Mouse (Mus musculus): Measurements from ENCODE around the gene Trim7. TPM values are rescaled to one million over a fixed set of nuclear protein-coding genes. Genes with fewer than 3 reads are reported as not detected.

Gene Trim7
- polyA plus RNA-seq, 1 experiment from 2014 or later, result 4.8 TPM

DNA sequence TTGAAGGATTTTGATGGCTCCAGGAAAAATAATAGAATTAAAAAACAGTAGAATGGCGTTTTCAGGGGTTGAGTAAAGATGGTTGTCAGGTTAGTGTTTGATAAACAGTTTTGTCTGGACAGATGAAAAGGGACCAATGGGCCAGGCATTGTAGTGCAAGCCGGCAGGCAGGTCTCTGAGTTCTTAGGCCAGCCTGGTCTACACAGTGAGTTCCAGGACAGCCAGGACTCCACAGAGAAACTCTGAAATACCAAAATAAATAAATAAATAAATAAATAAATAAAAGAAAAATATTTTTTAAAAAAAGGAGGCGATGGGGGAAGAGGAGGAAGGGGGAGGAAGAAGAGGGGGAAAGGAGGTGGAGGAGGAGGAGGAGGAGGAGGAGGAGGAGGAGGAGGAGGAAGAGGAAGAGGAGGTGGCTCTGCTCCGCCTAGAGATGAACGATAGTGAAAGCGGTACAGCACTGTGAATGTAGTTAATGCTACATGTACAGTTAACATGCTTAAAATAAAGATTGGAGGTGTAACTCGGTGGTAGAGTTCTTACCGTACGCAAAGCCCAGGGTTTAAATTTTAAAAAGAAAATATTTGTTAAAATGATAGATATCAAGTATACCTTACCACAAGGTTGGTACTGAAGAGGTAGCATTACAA is 7.3 kb downstream of the Trim7 start:
- no peak for ATAC-seq (ENCODE audit: low FRiP score, low TSS enrichment)
- H3K4me3 ChIP-seq (ENCODE audit: low read length), result peak overlapping the region; percentile 80; the same call in 1 of the 2 replicates
- H3K4me1 ChIP-seq (ENCODE audit: insufficient read depth, low read length), result peaks cover 4% of the 10 kb centered on the region
- no peaks in the 10 kb centered on the region for H3K9me3 ChIP-seq (ENCODE audit: low read length)
- H3K27ac ChIP-seq (ENCODE audit: low read length), result no peak overlapping the region
- peak overlapping the region; percentile 60 for H3K4me2 ChIP-seq (replicated peaks; ENCODE audit: low read depth, low read length)
- 0 out of 2 replicates have a peak, but pooled peaks cover 3% of the 10 kb centered on the region for H3K27me3 ChIP-seq (ENCODE audit: insufficient read depth, low read length)
- whole genome bisulfite sequencing, result 36% methylated on average over 8 of the region's 9 CpGs
- H3K9ac ChIP-seq (replicated peaks; ENCODE audit: low read length), result no peak overlapping the region
- H3K36me3 ChIP-seq (ENCODE audit: insufficient read depth, low read length), result no peaks in the 10 kb centered on the region

DNA sequence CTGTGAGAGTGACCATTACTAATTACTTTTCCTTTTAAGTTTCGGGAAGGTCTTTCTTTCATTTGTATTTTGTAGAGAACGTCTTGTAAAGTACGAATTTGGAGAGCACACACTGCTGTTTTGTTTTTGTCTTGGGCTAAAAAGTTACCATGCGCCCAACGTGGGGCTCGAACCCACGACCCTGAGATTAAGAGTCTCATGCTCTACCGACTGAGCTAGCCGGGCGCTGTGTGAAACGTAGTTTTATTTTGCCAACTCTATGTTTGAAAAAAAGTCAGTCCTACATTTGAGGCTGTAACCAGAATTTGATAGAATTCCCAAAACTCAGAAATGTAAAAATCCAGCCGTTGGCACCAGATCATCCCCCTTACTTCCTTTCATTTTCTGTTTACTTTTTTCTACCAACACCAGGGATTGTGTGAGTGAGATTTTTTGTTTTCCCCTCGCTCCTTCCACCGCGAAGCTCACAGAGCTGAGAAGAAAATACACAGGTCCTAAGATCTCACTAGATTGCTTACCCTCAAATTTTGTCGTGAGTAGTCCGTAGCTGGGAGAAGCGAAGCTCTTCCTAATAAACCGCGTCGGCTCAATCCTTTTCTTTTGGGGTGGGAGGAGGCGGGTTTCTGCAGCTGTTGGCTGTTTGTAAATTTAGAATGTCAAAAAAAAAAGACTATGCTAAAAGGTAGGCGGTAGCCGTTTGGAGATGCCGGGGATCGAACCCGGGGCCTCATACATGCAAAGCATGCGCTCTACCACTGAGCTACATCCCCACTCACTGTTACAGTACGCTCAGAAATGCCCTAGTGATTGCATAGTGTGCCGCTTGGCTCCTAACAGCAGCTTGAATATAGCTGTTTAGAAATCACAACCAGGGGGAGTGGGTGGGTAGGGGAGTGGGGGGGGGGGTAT is 8.0 kb downstream of the Trim7 start:
- H3K4me3 ChIP-seq (ENCODE audit: low read length), result peak overlapping the region; percentile 80
- WGBS, result under 1% methylated on average over 30 of the region's 30 CpGs

DNA sequence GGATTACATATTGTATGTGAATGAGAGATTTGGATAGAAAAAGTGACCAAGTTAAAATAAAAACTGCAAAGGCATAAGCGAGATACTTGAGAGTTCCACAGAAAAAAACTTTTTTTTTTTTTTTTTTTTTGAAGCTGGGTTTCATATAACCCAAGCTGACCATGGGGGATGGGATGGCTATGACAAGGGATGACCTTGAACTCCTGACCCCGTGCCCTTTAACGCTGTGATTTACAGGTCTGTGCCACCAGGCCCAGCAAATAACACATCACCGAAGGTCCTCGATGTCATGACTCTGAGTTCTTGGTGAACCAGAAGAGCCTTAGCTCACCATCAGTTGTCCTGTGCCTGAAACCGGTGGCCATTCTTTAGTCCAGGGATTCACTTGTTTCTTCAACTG is 10.0 kb downstream of the Trim7 start:
- Histone ChIP-seq H3K27me3 (ENCODE audit: insufficient read depth, low read length) (0 out of 2 replicates have a peak, but pooled peaks cover 3% of the 10 kb centered on the region), H3K4me1 (ENCODE audit: insufficient read depth, low read length) (peaks cover 10% of the 10 kb centered on the region), H3K36me3 (ENCODE audit: insufficient read depth, low read length) (no peaks in the 10 kb centered on the region), H3K9ac (replicated peaks; ENCODE audit: low read length) (no peak overlapping the region), H3K27ac (ENCODE audit: low read length) (no peak overlapping the region), H3K4me3 (ENCODE audit: low read length) (no peak overlapping the region), H3K9me3 (ENCODE audit: low read length) (no peaks in the 10 kb centered on the region), H3K4me2 (replicated peaks; ENCODE audit: low read depth, low read length) (no peak overlapping the region)
- no peak for ATAC-seq (ENCODE audit: low FRiP score, low TSS enrichment)
- WGBS, result 71% methylated on average over 6 of the region's 6 CpGs

More for the DNA sequence above, 8.0 kb downstream of the Trim7 start:
- peak; percentile 84 for ATAC-seq (ENCODE audit: low FRiP score, low TSS enrichment)
- H3K27me3 ChIP-seq (ENCODE audit: insufficient read depth, low read length), result 0 out of 2 replicates have a peak, but pooled peaks cover 3% of the 10 kb centered on the region
- H3K4me2 ChIP-seq (replicated peaks; ENCODE audit: low read depth, low read length), result peak overlapping the region; percentile 60
- peaks cover 10% of the 10 kb centered on the region for H3K4me1 ChIP-seq (ENCODE audit: insufficient read depth, low read length)
- H3K9me3 ChIP-seq (ENCODE audit: low read length), result no peaks in the 10 kb centered on the region
- no peaks in the 10 kb centered on the region for H3K36me3 ChIP-seq (ENCODE audit: insufficient read depth, low read length)
- H3K27ac ChIP-seq (ENCODE audit: low read length), result peak overlapping the region; percentile 80; the same call in 1 of the 2 replicates
- peak overlapping the region; percentile 72 for H3K9ac ChIP-seq (replicated peaks; ENCODE audit: low read length)

DNA sequence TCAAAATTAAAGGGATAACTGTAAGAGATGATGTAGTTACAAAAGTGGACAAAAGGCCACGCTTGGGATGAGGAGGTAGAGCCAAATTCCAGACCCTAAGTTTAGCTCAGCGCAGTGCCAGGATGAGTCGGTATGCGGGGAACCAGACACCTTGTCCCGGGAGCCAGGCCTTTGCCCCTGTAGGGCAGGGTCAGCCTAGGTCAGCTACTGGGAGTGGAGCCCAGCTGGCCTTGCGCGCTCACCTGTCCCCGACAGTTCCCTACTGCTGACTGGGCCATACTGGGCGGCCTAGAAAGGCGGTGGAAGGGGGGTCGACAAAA is 11.0 kb downstream of the Trim7 start:
- Histone ChIP-seq H3K27me3 (ENCODE audit: insufficient read depth, low read length) (0 out of 2 replicates have a peak, but pooled peaks cover 3% of the 10 kb centered on the region), H3K4me1 (ENCODE audit: insufficient read depth, low read length) (peaks cover 15% of the 10 kb centered on the region), H3K9ac (replicated peaks; ENCODE audit: low read length) (peak overlapping the region; percentile 76), H3K36me3 (ENCODE audit: insufficient read depth, low read length) (no peaks in the 10 kb centered on the region), H3K9me3 (ENCODE audit: low read length) (no peaks in the 10 kb centered on the region), H3K27ac (ENCODE audit: low read length) (no peak overlapping the region), H3K4me3 (ENCODE audit: low read length) (peak overlapping the region; percentile 83), H3K4me2 (replicated peaks; ENCODE audit: low read depth, low read length) (peak overlapping the region; percentile 72)
- WGBS, result 8% methylated on average over 11 of the region's 11 CpGs
- peak; percentile 5 for ATAC-seq (ENCODE audit: low FRiP score, low TSS enrichment)

DNA sequence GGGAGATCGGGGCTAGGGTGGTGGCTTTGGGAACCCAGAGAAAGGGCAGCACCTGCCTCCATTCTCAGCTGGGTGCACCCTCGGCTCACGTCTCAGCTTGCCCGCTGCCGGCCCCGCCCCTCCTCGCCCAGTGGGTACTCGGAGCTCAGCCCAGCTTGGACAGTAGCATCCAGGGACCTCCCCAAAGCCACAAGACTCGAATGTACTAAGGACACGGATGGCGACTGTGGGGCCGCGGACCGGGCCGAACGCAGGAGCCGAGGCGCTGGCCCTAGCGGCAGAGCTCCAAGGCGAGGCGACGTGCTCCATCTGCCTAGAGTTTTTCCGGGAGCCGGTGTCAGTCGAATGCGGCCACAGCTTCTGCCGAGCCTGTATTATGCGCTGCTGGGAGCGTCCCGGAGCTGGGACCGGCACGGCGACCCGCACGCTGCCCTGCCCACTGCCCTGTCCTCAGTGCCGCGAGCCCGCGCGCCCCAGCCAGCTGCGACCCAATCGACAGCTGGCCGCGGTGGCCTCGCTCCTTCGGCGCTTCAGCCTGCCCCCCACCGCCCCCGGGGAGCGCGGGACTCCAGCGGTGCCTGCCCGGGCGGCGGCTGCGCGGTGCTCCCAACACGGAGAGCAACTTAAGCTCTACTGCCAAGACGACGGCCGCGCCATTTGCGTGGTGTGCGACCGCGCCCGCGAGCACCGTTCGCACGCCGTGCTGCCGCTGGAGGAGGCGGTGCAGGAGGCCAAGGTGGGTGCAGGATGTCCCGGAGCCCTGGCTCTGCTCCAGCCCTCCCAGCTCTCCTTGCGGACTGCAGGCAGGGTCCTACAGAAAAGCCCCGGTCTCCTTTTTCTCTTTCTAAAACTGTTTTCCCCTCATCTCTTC is 11.6 kb downstream of the Trim7 start:
- Histone ChIP-seq H3K4me1 (ENCODE audit: insufficient read depth, low read length) (peaks cover 15% of the 10 kb centered on the region), H3K4me2 (replicated peaks; ENCODE audit: low read depth, low read length) (peak overlapping the region; percentile 72), H3K27me3 (ENCODE audit: insufficient read depth, low read length) (0 out of 2 replicates have a peak, but pooled peaks cover 3% of the 10 kb centered on the region), H3K36me3 (ENCODE audit: insufficient read depth, low read length) (no peaks in the 10 kb centered on the region), H3K4me3 (ENCODE audit: low read length) (peak overlapping the region; percentile 83), H3K27ac (ENCODE audit: low read length) (peak overlapping the region; percentile 54), H3K9me3 (ENCODE audit: low read length) (no peaks in the 10 kb centered on the region), H3K9ac (replicated peaks; ENCODE audit: low read length) (peak overlapping the region; percentile 76)
- WGBS, result under 1% methylated on average over 77 of the region's 77 CpGs
- ATAC-seq (ENCODE audit: low FRiP score, low TSS enrichment), result peak; percentile 56

DNA sequence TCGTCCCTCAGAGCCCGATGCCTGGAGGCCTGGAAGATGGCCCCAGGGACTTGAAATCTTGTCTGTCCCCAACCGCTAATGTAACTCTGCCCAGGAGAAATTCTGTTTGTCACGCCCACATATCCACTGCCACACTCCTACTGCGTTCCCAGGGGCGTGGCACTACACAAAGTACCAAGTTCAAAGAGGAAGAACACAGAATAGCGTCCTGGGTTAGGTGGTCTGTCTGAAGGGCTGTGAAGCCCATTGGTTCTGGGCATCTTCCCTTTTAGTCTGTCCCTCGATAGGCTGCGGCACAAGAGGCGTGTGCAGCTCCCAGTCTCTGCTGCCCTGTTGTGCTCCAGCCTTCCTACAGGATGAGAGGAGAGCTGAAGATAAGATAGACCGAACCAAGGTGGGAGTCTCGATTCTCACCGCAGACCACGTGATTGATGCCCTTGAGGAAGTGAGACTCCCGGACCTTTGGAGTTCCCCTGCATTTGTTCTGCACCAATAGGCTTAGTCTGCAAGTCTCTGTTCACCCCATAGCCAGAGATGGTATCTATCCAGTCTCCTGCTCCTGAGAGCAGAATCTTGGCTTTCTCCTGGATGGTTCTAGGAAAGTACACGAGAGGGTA is 12.3 kb downstream of the Trim7 start:
- no peaks in the 10 kb centered on the region for H3K9me3 ChIP-seq (ENCODE audit: low read length)
- H3K9ac ChIP-seq (replicated peaks; ENCODE audit: low read length), result peak overlapping the region; percentile 76
- 0 out of 2 replicates have a peak, but pooled peaks cover 3% of the 10 kb centered on the region for H3K27me3 ChIP-seq (ENCODE audit: insufficient read depth, low read length)
- peak overlapping the region; percentile 54; the same call in 1 of the 2 replicates for H3K27ac ChIP-seq (ENCODE audit: low read length)
- H3K4me1 ChIP-seq (ENCODE audit: insufficient read depth, low read length), result peaks cover 15% of the 10 kb centered on the region
- H3K4me3 ChIP-seq (ENCODE audit: low read length), result peak overlapping the region; percentile 83
- H3K36me3 ChIP-seq (ENCODE audit: insufficient read depth, low read length), result no peaks in the 10 kb centered on the region
- ATAC-seq (ENCODE audit: low FRiP score, low TSS enrichment), result peak; percentile 47
- H3K4me2 ChIP-seq (replicated peaks; ENCODE audit: low read depth, low read length), result peak overlapping the region; percentile 72
- under 1% methylated on average over 16 of the region's 16 CpGs for WGBS

DNA sequence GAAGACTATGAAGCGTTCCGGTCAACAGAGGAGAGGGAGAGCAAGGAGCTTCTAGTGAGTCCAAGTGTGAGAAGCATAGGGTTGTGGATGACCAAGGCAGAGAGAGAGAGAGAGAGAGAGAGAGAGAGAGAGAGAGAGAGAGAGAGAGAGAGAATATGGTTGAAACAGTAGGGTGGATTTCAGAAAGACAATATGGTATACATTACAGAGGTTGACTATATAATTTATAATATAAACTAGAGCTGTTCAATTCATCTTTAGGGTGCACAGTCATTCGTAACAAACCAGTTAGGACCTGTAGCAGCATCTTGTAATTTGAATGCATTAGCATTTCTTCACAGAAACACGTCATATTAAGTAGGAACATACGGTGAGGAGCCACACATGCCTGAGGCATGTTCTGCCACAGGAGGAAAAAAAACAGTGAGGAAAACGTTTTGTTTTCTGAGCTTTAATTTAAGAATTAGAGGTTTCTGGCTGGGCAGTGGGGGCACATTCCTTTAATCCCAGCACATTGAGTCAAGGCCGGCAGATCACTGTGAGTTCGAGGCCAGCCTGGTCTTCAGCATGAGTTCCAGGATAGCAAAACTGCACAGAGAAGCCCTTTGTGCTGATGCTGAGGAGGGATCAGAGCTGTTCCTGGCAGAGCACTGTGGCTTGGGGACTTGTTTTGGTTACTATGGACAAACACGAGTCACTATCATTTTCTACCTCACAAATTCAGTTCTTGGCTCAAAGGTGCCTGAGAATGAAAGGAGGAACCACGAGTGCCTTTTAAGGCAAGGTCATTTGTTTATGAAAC is 13.1 kb downstream of the Trim7 start:
- no peak for ATAC-seq (ENCODE audit: low FRiP score, low TSS enrichment)
- no peaks in the 10 kb centered on the region for H3K36me3 ChIP-seq (ENCODE audit: insufficient read depth, low read length)
- 77% methylated on average over 10 of the region's 10 CpGs for WGBS
- no peaks in the 10 kb centered on the region for H3K9me3 ChIP-seq (ENCODE audit: low read length)
- H3K4me3 ChIP-seq (ENCODE audit: low read length), result peak overlapping the region; percentile 83; the same call in 1 of the 2 replicates
- H3K27ac ChIP-seq (ENCODE audit: low read length), result no peak overlapping the region
- H3K4me2 ChIP-seq (replicated peaks; ENCODE audit: low read depth, low read length), result peak overlapping the region; percentile 72
- peaks cover 15% of the 10 kb centered on the region for H3K4me1 ChIP-seq (ENCODE audit: insufficient read depth, low read length)
- 0 out of 2 replicates have a peak, but pooled peaks cover 3% of the 10 kb centered on the region for H3K27me3 ChIP-seq (ENCODE audit: insufficient read depth, low read length)
- H3K9ac ChIP-seq (replicated peaks; ENCODE audit: low read length), result peak overlapping the region; percentile 76; the same call in 1 of the 2 replicates

DNA sequence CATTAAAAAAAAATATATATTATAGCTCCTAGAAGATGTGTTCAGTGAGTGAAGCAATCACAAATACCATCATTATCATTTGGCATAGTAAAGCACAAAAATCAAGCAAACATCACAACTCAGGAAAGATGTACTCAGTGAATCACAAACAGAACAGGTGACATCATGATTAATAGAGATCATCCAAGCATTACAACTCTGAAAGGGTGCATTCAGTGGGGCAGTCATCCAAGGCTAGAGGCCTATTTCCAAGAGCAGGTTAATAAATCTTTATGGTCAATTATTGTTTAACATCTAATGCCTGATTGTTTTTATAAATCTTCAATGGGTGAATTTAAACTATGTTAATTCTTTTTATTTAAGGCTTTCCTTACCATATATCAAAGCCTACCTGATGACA is 14.9 kb downstream of the Trim7 start:
- Histone ChIP-seq H3K9me3 (ENCODE audit: low read length) (no peaks in the 10 kb centered on the region), H3K4me1 (ENCODE audit: insufficient read depth, low read length) (peaks cover 15% of the 10 kb centered on the region), H3K9ac (replicated peaks; ENCODE audit: low read length) (no peak overlapping the region), H3K4me3 (ENCODE audit: low read length) (no peak overlapping the region), H3K27me3 (ENCODE audit: insufficient read depth, low read length) (0 out of 2 replicates have a peak, but pooled peaks cover 3% of the 10 kb centered on the region), H3K4me2 (replicated peaks; ENCODE audit: low read depth, low read length) (no peak overlapping the region), H3K36me3 (ENCODE audit: insufficient read depth, low read length) (no peaks in the 10 kb centered on the region), H3K27ac (ENCODE audit: low read length) (no peak overlapping the region)
- ATAC-seq (ENCODE audit: low FRiP score, low TSS enrichment), result no peak

All from kidney, embryonic 16.5 days (tissue).